Mouse (Mus musculus) ES-E14 (cell line): ENCODE results near the gene L1td1. TPM values are rescaled to one million over a fixed set of nuclear protein-coding genes. Genes with fewer than 3 reads are reported as not detected.

Source experiments
- DNase-seq: peaks from one replicate; pipeline ENCODE4 v3.0.0-alpha.2; 2013; ENCODE audit warnings: low read depth, low spot score
- H3K27ac ChIP-seq: 2 replicates; pipeline ENCODE4 v1.5.1; 2012; ENCODE audit warnings: low read depth, mild to moderate bottlenecking, low read length, moderate library complexity, mixed read lengths; ENCODE audit not compliant: poor library complexity, insufficient read depth, severe bottlenecking
- H3K36me3 ChIP-seq: 2 replicates; pipeline ENCODE4 v1.6.1; 2012; ENCODE audit warnings: mild to moderate bottlenecking, low read length, moderate library complexity, mixed read lengths; ENCODE audit not compliant: control insufficient read depth, poor library complexity, insufficient read depth, severe bottlenecking
- H3K4me1 ChIP-seq, 2 experiments: fragments of 150-350 bp in 1 of 2; sonication (generic) in 1 of 2; 2 replicates each; pipeline ENCODE4 v1.6.1; 2012; ENCODE audit warnings: low read length in 2 of 2, mild to moderate bottlenecking in 1 of 2, mixed read lengths in 1 of 2; ENCODE audit not compliant: control insufficient read depth in 2 of 2, insufficient read depth in 2 of 2, poor library complexity in 1 of 2
- H3K4me3 ChIP-seq, 2 experiments: fragments of 150-350 bp in 1 of 2; sonication (generic) in 1 of 2; 2 replicates each; pipeline ENCODE4 v1.5.1; 2012; ENCODE audit warnings: low read length in 2 of 2, low read depth in 1 of 2, mild to moderate bottlenecking in 1 of 2, mixed read lengths in 1 of 2; ENCODE audit not compliant: insufficient read depth in 1 of 2, poor library complexity in 1 of 2, severe bottlenecking in 1 of 2
- H3K9ac ChIP-seq: 2 replicates; pipeline ENCODE4 v1.6.1; 2012; ENCODE audit warnings: low read depth, mild to moderate bottlenecking, low read length, mixed read lengths; ENCODE audit not compliant: poor library complexity, insufficient read depth, severe bottlenecking
- H3K9me3 ChIP-seq: fragments of 150-350 bp; sonication (generic); 2 replicates; pipeline ENCODE4 v1.6.1; 2012; ENCODE audit warnings: low read depth, mild to moderate bottlenecking, low read length; ENCODE audit not compliant: control insufficient read depth, insufficient read depth
- CHD2 ChIP-seq: IDR thresholded peaks from 2 replicates; pipeline ENCODE4 v1.6.1; 2014; ENCODE audit warnings: mild to moderate bottlenecking, low read depth, low read length, inconsistent platforms
- HCFC1 ChIP-seq: IDR thresholded peaks from 2 replicates; pipeline ENCODE4 v1.6.1; 2012; ENCODE audit warnings: low read length, inconsistent platforms, borderline replicate concordance; ENCODE audit not compliant: insufficient read depth
- MAFK ChIP-seq: IDR thresholded peaks from 2 replicates; pipeline ENCODE4 v1.6.1; 2014; ENCODE audit warnings: mild to moderate bottlenecking, low read depth, low read length, inconsistent platforms; ENCODE audit not compliant: insufficient read depth
- ZC3H11A ChIP-seq: IDR thresholded peaks from 2 replicates; pipeline ENCODE4 v1.6.1; 2012; ENCODE audit warnings: low read depth, mild to moderate bottlenecking, inconsistent platforms, low read length, borderline replicate concordance
- ZNF384 ChIP-seq: IDR thresholded peaks from 2 replicates; pipeline ENCODE4 v1.6.1; 2012; ENCODE audit warnings: low read depth, low read length, inconsistent platforms
- in situ Hi-C, 2 experiments: fragments of 600-800 bp; cut with MboI; formaldehyde crosslinking; loops; one replicate each; pipeline ENCODE4 v1.15.1; 2025; ENCODE audit warnings: low sequenced_read_pairs in 2 of 2, inconsistent platforms in 1 of 2; ENCODE audit not compliant: unreplicated experiment in 2 of 2
- total RNA-seq: library from RNA; depleted of rRNA; stranded (reverse); fragments of 300-350 nt; gene quantifications from 2 replicates; pipeline ENCODE4 v1.2.3, GENCODE M21; 2012

The L1td1 gene
- total RNA-seq, 1 experiment: 286 TPM

DNA sequence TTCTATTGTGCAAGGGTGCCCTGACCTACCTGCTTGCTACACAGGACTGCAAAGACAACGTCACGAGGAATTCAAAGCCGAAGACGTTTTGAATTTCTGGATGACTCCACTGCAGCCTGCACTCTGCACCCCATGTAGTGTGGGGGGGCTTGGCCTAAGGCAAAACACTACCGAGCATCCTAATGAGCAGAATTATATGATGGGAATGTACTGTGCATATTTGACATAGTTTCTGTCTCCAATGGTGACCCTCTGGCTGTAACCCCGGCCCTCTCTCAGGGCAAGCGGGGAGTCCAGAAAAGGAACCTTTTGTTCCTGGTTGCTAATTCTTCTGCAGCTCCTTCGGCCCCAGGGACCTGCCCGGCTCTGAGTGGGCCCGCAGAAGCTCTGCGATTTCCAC is 29.6 kb downstream of the L1td1 start:
- Histone ChIP-seq H3K4me3 (no peak overlapping the region), H3K4me1 (no peaks in the 10 kb centered on the region), H3K36me3 (no peaks in the 10 kb centered on the region), H3K27ac (no peak overlapping the region), H3K9me3 (no peaks in the 10 kb centered on the region), H3K9ac (no peak overlapping the region)
- no peak for DNase-seq
- no peak for TF ChIP-seq MAFK
- no peak for TF ChIP-seq ZNF384
- TF ChIP-seq CHD2: no peak
- no peak for TF ChIP-seq ZC3H11A
- no peak for TF ChIP-seq HCFC1
- in situ Hi-C loops: no loop called here

DNA sequence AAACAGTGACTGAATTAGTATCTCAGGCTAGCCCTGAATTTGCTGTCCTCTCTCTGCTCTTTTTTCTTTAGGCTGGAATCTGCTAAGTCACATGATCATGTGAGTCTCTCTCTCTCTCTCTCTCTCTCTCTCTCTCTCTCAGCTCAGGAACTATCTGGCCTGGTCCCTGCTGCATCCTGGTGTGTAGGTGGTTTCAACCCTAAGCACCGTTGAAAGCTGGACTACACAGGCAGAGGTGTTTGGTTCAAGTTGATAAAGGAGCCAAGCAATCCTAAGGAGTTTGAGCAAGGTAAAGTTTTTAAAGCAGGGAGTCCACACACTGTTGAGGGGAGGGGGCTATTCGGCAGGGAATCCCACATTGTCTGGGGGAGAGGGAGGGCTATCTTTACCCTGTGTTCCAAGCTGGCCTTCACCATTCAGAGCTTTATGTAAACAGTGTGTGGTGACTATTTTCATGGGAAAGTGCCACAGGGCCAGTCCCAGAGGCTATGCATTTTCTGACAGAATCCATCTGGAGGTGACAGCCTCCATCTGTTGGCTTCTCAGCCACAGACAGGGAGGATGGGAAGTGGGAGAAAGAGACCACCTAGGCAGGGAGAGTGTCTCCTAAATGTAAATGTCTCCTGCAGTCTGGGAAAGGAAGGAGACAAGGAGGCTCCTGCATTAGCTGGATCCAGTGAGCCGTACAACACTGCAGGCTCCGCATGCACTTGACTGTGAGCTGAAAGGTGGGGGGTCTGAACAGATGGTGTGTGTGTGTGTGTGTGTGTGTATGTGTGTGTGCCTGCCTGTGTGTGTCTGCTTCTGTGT is 31.7 kb downstream of the L1td1 start:
- DNase-seq: no peak
- H3K9ac ChIP-seq: no peak overlapping the region
- no peaks in the 10 kb centered on the region for H3K9me3 ChIP-seq
- no peak overlapping the region for H3K27ac ChIP-seq
- H3K36me3 ChIP-seq: no peaks in the 10 kb centered on the region
- TF ChIP-seq CHD2: no peak
- no peak for TF ChIP-seq HCFC1
- TF ChIP-seq MAFK: no peak
- no peak for TF ChIP-seq ZC3H11A
- no peak for TF ChIP-seq ZNF384
- peaks cover 0 to 2% of the 10 kb centered on the region in 2 experiments; a peak in 1 of 4 replicates for H3K4me1 ChIP-seq
- in situ Hi-C loops: no loop called here
- no peak overlapping the region for H3K4me3 ChIP-seq

DNA sequence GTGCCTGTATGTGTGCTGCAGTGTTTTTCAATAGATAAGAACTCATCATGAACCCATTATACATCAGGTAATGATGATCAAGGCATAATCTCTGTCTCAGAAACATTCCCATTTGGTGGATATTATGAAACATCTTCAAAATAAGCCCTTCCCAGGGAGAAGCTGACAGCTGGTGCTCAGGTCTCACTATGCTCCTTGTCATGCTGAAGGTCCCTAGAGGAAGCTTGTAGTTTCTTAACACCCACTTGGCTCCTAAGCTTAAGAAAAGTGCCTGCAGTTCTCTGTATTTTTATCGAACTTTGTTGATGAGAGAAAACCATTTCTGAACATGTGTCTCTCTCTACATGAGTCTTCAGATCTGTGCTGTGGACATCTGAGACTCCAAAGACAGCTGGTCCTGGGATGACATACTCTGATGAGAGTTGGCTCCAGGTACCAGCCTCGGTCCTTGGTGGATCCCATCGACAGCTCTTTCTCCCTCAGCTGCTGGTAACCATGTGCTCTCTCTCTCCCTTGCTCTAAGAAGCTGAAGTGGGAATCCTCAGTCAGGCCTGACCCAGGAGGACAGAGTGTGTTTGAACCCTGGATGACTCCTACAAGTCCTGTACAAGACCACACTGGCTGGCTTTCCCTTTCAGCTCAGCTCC is 32.5 kb downstream of the L1td1 start:
- H3K27ac ChIP-seq: no peak overlapping the region
- no peaks in the 10 kb centered on the region for H3K9me3 ChIP-seq
- no peaks in the 10 kb centered on the region for H3K36me3 ChIP-seq
- DNase-seq: no peak
- TF ChIP-seq MAFK (no peak), ZC3H11A (no peak), HCFC1 (no peak), ZNF384 (no peak), CHD2 (no peak)
- H3K4me1 ChIP-seq: peaks cover 0 to 2% of the 10 kb centered on the region in 2 experiments; a peak in 1 of 4 replicates
- H3K9ac ChIP-seq: no peak overlapping the region
- in situ Hi-C loops: no loop called here
- H3K4me3 ChIP-seq: no peak overlapping the region

DNA sequence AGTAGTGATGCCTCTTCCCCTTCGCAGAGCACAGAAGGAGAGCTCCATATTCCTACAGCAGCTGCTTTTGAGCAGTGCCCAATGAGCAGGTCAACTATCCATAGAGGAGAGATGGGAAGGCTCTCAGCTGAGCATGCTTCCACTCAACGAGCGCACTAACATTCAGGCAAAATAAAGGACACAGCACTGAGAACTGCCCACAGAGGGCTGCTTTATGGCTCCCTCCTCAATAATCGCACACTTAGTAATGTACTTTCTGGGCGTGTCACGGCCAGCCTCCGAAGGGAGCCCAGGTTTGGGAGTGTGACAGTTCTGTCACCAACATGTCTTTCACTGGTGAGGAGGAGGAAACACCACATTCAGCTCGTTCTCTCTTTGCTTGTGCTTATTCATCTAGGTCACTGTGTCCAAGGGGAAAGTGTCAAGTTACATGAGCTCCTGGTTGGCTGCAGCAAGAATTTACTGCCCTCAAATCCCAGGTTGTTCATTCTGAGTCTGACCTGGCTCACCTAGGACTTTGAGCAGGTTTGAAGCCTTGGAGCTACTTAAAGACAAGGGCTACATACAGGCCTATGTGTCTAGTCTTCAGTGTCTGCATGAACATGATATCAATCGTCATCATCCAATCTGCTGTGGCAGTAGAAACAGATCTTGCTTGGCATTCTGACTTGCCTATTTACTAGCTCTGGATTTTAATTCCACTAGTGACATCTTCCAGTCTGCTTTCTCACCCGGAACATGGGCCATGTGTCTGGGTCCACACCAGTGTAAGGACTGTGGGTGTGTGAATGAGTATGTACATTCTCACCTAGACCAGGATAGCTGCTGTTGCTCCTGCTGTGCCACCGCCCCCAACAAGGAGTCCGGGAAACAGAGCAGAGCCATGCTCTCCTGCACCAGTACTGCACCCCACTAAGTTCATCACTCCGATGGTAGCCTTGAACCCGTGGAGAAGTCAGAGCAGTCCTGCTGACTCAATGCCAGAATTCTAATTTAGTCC is 40.9 kb downstream of the L1td1 start:
- Histone ChIP-seq H3K9ac (no peak overlapping the region), H3K4me3 (no peak overlapping the region), H3K4me1 (peaks cover 0 to 7% of the 10 kb centered on the region in 2 experiments; a peak in 1 of 4 replicates), H3K27ac (no peak overlapping the region), H3K9me3 (no peaks in the 10 kb centered on the region), H3K36me3 (no peaks in the 10 kb centered on the region)
- DNase-seq: no peak
- in situ Hi-C loops: no loop called here
- TF ChIP-seq MAFK (no peak), ZNF384 (no peak), CHD2 (no peak), ZC3H11A (no peak), HCFC1 (no peak)
